Mouse (Mus musculus) frontal cortex, adult (tissue): ENCODE measurements around the gene Dnajc16.

Experiments used
- ATAC-seq: cut with Nextera tagmentation; 2 replicates; pipeline ENCODE4 v1.9.2; 2017; ENCODE audit warnings: mild to moderate bottlenecking, moderate library complexity, mixed read lengths; ENCODE audit not compliant: low TSS enrichment

The Dnajc16 gene

GRCm38 (mm10) chr4:141765008-141765407 is 25.7 kb downstream of the Dnajc16 start:
- ATAC-seq, result no peak

- no peak for ATAC-seq
Observed at GRCm38 (mm10) chr4:141763476-141763875, 27.3 kb downstream of the Dnajc16 start.

- ATAC-seq, result no peak
Observed at GRCm38 (mm10) chr4:141762102-141762598, 28.6 kb downstream of the Dnajc16 start.

DNA sequence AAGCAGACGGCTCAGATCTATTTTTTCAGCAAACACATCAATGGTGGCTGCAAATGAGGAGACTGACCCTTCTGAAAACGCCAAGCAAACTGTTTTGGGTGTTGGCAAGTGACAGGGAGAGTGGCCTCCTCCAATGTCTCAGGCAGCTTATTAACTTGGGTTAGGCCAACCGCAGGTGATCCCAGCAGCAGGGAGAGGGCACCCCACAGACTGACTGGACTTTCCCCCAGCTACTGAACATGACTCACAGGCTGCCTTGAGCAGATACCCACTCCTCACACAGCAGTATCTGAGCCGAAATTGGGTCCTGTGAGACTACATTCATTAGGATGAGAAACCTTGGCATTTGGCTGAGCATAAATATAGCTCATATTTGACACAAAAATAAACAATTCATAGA is 29.8 kb downstream of the Dnajc16 start:
- no peak for ATAC-seq

- 0 out of 2 replicates have a peak, but pooled peaks have one; percentile 31 for ATAC-seq
Observed at GRCm38 (mm10) chr4:141758874-141759542, 31.7 kb downstream of the Dnajc16 start.

DNA sequence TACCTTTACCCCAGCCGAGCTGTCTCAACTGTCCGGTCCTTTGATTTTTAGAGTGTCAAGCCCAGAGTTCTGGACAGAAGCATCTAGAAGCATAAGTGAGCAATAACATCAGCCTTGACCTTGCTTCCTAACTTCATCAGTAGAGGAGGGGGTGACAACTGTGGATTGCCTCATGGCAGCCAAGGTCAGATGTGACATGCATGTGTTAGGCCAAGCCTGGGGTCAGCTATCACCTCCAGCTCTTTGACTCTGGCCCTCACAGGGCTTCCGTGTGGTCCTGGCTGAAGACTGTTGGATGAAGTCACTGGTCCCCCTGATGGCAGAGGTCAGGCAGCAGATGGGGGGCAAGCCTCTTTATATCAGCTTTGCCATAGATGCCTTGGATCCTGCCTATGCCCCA is 33.6 kb downstream of the Dnajc16 start:
- ATAC-seq, result no peak

DNA sequence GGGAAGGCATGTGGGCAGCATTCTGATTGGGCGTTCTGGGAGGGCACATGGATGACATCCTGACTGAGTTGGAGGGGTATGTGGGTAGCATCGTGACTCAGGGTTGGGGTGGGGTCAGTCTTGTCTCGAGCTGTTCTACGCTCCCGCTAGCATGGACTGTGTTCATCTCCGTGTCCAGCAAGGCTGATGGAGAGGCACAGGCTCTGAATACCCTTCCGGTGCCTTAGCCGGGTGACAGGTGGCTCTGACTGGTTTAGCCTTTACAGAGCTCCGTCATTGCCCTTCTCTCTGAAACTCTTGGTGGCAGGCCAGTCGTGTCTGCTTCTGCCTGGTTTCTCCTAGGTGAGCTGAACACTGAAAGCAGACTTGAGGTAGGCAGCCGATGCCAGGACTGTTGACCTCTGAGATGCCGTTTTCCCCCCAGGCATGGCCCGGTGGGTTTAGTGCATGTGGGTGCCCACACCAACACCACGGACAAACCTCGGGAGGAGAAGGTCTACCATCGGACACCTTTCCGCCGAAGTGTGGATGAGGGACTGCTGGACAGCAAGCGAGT is 35.3 kb downstream of the Dnajc16 start:
- ATAC-seq, result no peak

DNA sequence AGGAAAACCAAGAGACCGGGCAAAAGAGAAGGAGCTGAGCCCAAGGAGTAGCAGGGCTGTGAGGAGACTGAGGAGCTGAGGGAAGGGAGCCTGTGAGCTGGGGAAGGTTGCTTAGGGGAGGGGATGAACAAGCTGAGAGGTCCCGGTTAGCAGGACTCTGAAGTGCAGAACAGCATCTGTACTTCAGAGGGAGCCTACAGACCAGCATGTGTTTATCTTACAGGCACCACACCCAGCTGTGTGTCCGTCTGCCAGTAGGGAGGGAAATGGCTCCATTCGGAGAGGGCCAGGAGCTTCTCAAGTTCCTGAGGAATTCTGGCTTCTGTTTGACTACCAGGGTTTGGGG is 38.7 kb downstream of the Dnajc16 start:
- ATAC-seq, result no peak

- ATAC-seq, result no peak
Observed at GRCm38 (mm10) chr4:141751419-141752075, 39.2 kb downstream of the Dnajc16 start.

DNA sequence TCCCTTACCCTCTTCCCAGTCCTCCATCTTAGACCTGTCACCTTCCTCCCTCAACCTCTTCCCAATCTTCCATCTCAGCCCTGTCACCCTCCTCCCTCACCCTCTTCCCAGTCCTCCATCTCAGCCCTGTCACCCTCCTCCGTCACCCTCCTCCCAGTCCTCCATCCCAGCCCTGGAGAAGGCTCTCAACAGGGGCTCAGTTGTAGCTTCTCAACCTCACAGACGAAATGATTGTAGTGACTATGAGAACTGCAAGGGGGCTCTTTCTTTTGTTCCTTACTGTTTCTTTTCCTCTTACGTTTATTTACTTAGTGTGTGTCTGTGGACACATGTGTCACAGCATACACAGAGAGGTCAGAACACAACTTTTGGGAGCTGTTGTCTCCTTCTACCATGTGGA is 39.9 kb downstream of the Dnajc16 start:
- ATAC-seq, result no peak

GRCm38 (mm10) chr4:141749557-141749956 is 41.2 kb downstream of the Dnajc16 start:
- ATAC-seq, result no peak

DNA sequence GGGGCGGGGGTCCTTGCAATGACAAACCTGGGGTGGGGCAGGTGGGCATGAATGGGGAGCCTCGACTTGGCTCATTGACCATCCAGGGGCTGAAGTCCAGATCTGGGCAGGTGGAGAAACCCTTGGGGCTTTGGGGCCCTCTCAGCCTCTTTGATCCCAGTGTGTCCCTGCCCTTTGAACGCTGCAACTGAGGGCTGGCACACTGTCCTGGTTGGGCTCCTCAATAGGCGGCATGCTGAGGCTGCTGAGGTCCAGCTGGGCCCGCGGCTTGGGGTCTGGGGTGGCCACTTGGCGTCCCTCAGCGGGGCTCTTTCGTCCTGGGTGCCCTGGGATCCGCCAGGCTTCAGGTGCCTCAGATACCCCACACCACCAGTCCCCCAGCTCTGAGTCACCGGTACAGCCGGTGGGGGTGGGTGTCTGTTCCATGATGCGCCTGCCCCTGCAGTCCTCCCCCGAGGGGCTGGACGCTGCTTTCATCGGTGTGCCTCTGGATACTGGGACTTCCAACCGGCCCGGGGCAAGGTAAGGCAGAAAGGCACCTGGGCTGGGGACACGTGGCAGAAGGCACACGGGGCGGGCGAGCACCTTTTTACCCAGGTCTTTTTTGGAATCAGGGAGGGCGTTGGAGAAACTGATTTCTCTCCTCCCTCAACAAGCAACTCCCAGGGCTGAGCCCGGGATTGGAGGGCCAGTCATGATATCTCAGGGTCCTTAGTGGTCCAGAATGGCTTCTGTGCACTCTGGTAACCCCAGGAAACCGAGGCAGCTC is 44.0 kb downstream of the Dnajc16 start, which contains the start of gene Agmat:
TSS of gene Agmat (plus strand) at position 95 of the 769 bp plus-strand sequence.
- ATAC-seq, result no peak; the same call in 1 of the 2 replicates

- no peak for ATAC-seq
Observed at GRCm38 (mm10) chr4:141742381-141742780, 48.4 kb downstream of the Dnajc16 start.

GRCm38 (mm10) chr4:141741856-141742255 is 48.9 kb downstream of the Dnajc16 start:
- no peak for ATAC-seq

DNA sequence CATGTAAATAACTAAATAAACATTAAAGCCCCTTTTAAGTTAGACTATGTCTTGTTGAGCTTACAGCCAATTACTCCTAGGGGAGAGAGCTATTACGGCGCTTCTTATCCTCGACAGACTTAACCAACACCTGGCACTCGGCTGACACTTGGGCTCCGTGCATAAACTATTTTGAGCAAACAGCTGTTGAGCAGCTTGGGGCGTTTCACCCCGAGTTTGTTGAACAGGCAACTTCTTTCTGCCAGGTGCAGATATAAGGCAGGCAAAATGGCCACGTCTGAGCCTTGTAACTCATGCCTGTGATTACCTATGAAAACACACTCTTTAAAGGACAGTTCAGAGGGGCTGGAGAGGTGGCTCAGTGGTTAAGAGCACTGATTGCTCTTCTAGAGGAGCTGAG is 52.7 kb downstream of the Dnajc16 start:
- no peak for ATAC-seq

DNA sequence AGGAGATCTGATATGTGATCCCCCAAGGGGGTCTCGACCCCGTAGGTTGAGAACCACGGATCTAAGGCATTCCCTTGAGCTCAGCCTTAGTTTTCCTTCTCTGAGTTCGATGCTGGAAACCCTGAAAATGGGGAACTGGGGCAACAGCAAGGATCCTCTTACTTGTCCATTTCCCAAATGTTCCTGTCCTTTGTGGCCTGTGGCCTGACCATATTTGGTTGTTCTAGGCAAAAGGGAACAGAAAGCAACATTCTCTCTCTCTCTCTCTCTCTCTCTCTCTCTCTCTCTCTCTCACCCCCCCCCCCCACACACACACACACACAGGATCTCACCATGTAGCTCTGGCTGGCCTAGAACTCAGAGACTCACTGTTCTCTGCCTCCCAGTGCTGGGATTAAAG is 53.9 kb downstream of the Dnajc16 start:
- no peak for ATAC-seq

- no peak for ATAC-seq
Observed at GRCm38 (mm10) chr4:141735206-141735560, 55.5 kb downstream of the Dnajc16 start.

DNA sequence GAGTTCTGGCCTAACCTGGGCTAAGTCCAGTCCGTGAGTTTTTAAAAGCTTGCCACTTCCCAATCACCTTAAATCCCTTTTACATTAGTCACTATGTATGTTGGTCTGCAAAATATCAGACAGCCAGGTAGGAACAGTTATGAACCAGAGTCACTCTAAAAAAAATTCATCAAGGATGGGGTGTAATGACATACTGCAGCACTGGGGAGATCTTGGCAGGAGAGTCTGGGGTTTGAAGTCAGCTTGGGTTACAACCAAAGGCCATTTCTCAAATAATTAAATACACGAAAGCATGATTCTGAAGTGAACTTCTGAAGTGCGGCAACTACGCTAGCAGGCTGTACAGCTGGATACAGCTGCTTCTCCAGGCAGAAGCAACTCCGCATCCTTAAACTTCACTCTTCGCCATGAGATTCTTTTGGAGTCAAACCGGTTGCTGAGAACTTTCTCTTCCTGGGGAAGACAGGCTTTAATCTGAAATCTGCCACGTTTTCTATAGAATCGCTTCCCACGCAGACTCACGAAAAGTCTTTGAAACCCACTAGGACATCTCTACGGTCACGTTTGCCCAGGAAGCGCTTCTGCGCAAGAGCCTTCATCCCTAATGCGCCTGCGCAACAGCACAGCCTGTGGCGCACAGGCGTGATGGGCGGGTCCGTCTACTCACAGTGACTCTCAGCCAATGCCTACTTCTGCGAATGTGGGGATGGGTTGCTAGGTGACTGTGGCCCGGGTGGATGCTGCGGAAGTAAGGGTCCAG is 56.1 kb downstream of the Dnajc16 start:
- peak; percentile 96 for ATAC-seq

- ATAC-seq, result no peak
Observed at GRCm38 (mm10) chr4:141731766-141732165, 59.0 kb downstream of the Dnajc16 start.

GRCm38 (mm10) chr4:141730401-141730800 is 60.3 kb downstream of the Dnajc16 start:
- peak; percentile 64 for ATAC-seq

DNA sequence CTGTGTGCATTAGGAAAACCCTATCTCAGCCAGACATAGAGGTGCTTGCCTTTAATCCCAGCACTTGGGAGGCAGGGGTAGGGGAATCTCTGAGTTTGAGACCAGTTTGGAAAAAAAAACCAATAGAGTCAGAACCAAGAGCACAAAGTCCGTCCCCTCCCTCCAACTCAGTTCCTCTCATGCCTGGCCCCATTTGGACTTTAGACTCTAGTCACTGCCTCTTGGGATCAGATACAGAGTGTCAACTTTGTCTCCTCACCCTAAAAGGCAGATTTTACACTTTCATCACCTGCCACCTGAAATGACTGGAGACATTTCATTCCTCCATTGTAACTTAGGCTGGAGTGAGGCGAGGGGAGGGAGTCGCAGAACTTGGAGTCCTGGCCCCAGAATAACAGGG is 61.5 kb downstream of the Dnajc16 start:
- no peak for ATAC-seq

DNA sequence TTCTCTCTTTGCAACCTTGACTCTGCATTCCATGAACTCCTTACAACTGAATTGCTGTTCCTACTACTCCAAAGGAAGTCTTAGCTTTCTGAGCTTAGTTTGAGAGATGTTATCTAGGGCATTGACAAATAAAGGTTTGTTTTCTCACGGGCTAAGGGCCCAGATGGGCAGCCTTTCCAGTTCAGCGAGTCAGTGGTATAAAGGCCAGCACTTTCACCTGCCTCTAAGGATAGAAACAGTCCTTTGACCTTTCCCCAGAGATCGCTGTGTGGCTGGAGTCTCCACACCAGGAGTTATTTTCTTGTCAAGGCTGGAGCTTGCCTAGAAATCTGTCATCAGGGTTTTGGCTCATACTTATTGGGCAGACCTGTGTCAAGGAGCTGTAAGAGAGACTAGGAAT is 65.0 kb downstream of the Dnajc16 start:
- no peak for ATAC-seq
